Mouse (Mus musculus) cerebellum, adult 9-11 months (tissue): ENCODE results near the gene Caly.

Source experiments
- DNase-seq: peaks from one replicate; pipeline ENCODE4 v3.0.0; 2022

The Caly gene

DNA sequence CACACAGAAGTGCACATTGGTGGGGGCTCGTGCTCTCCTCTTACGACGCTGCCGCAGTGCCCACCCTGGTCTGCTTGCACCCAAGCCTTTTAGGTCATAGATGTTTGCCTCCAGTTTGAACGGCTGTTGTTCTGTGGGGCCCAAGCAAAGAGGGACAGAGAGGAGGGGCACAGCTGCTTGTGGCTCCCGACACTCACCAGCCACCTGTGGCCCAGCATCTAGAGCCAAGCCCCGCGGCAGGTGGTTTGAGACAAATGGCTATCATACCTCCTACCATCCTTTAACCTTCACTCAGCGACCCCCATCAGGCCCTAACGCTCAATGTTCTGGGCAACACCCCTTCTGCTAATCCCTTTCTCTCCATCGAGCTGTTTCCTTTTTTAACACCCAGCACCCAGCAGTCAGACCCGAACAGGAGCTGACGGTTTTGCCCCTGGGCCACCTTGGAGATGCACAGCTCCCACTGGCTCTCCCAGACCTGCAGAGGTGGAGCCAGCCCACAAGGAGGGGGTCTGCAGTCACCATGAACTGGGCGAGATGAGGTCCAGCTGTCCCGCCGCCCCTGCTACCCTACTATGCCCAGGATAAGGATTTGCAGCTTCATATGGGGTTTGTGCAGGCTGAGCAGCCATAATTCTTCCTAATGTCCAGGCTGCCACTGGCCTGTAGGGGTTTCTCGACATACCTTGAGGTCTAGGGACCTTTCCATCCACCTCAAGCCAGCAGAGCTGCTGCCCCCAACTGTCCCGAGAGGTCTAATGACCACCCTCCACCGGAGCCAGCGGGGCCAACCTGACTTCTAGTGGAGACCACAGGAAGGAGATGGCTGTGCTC lies 723 bp downstream of the Caly start:
- peak; percentile 71 for DNase-seq

DNA sequence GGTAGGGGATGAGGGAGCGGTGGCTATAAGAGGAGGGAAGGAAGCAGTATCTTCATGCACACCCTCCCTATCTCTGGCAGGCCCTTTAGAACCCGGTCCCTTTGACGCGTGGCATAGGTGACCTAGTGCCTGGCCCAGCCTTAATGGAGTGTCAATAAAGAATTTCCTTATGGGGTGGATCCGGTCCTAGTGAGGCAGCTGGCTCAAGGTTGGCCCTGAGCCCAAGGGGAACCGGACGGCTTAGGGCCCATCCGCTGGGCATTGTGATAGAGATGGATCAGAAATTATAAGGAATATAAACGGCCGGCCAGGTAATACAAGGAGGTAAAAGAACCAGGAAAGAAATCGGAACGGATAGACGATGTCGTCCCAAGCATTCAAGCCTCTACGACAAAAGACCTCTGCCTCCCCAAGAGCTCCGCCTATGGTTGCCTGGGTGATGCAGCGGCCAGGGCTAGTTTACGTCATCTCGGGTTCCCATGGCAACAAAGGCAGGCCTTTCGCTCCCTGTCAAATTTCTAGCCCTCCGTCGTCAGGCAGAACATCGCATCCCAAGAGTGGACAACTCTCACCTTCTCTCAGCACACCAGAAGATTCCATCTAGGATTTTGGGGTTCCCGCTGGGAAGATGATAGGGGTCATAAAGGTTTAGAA lies 1.7 kb downstream of the Caly start:
- peak; percentile 94 for DNase-seq

DNA sequence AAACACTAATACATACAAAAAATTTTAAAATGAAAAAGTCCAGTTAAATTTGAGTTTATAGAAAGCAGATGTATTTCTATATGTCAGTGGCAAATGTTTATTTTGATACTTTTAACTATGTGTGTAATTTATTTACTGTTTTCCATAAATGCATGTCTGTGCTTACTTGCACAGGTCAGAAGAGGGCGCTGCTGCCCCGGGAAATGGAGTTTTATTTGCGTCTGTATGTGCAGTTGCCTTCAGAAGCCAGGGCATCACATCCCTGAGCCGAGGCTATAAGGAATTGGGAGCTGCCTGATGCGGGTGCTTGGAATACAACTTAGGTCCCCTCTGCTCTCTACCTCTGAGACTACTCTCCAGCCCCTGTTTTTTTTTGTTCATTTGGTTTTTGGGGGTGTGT lies 3.6 kb downstream of the Caly start:
- DNase-seq, result peak; percentile 80

DNA sequence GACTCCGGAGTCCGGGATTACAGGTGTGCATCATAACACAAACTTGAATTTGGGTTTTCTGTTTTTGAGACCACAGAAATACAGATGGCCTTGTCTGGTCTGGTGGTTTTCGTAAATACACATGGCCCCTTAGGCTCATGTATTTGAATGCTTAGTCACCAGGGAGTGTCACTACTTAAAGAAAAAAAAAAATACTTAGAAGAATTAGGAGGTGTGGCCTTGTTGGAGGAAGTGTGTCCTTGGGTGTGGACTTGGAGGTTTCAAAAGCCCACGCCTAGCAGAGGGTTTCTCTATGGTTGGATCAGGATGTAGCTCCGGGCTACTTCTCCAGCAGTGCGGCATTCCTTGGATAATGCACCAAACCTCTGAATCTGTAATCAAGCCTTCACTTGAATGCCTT lies 4.7 kb downstream of the Caly start:
- no peak for DNase-seq

DNA sequence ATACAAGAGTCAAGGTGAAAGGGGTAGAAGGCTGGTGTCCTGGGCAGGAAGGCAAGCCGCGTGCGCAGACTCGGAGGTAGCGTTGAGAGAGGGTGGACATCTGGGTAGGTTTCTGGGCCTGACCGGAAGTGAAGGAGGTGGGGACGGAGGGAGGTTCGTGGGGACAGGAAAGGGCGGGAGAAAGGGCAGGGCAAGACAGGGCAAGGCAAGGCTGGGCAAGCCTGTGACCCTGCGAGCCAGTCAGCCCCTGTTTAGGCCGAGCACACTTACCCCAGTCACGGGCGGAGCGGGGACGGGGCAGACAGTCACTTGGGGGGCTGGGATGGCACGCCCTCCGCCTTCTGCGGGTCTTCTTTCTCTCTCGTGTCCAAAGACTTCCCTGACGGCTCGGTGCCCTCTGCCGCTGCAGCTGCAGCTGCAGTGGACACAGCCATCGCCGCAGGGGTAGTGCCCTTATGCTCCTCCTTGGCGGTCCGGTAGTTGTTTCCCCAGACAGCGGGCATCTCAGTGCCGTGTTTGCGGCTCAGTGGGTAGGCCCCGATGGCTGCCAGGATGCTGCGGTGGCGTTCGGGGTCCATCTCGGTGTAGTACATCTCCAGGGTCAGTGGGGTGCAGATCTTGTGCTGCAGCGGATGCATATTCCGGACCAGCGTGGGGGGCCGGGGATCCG lies 12.2 kb downstream of the Caly start:
- DNase-seq, result no peak

DNA sequence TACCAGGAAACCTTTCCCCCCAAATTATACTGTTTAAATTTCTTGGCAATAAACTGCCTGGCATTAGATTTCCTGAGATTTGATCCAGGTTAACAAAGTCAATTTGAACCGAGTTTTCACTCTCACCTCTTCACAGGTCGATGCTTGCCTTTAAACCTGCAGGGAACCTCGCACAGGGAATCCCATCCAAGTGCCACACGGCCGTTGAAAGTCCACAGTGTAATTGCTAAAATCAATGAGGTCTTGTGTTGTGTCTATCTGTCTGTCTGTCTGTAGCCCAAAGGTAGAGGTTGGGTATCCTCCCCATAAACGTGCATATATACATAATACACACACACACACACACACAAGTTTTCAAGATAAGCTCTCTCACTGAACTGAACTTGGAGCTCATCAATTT lies 15.0 kb downstream of the Caly start:
- no peak for DNase-seq

DNA sequence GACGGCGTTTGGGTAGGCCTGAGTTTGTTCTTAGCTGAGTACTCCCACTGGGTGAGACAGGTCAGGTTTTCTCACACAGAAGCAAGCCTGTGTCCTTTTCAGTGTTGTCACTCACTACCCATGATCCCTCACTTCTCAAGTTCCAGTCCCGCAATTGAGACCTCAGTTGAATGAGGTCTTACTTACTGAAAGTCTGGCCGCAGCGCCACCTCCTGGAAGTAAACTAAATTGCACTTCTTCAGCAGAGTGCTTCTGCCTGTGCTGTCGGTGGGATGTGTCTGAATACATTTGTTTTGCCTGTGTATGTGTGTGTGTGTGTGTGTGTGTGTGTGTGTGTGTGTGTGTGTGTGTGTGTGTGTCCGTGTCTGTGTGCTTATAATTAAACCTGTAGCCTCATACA lies 19.3 kb downstream of the Caly start:
- peak; percentile 58 for DNase-seq

DNA sequence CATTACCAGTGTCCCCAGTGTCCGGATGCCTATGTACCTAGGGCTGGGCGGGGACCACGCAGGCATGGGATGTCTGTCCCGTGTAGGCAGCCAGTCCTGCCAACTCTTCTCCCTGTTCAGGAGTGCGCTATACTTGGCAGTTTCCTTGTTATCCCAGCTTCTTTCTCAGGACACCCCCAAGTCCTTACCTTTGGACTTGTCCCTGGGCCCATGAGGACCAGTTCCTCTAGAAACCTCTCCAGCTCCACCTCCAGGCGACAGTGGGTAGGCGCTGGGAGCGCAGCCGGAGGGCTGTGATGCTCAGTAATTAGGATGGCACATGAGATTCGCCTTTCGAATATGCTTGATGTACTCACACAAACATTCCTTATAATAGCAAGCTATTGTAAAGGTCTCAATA lies 20.0 kb downstream of the Caly start:
- no peak for DNase-seq

DNA sequence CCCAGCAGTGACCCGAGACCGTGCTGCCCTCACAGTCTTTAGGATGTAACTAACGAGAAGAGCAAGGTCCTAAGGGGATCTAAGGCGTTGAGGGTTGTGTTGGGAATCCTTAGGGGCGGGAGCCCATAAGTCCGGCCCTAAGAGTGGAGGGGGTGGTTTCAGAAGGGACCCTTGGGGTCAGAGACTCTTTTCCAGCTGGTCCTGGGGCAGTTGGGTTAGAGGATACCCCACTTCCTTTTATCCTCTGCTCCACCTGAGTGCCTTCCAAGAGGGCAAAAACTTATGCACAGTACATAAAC lies 20.6 kb downstream of the Caly start:
- no peak for DNase-seq

DNA sequence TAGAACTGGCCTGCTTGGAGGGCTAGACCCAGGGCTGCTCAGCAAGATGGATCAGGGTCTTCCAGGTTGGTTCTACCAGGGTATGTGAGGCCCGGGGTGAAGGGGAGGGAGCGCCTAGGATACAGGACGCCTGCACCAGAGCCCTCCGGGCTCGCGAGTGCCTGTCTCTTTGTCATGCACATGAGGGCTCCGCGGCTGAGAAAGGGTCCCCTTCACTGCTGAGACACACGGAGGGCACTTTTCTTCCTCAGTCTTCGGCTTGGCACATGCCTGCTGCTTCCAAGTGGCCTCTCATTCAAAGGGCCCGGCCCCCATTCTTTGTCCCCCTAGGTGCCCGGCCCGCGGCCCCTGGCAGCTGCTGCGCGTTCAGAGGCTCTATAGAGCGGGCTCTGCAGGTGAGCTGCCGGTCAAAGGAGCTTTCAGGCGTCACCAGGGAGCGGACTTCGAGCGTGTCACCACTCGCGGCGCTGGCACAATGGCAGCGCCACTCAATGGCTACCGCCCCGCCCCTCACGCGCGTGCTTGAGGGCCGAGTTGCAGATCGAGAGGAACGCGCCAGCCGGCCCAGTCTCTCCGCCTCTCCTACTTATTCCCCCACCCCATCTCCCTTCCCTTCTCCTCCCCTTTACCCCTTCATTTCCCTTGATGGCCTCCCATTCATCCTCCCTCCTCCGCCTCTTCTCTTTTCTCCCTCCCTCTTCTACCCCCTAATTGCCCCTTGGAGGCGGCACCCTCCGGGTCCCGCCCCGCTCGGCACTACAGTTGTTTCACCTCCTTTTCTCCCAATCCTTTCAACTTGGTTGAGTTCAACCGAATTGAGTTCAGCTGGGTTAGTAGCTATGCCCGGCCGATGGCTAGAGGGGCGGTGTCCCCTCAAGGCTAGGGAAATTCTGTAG lies 21.2 kb downstream of the Caly start:
- no peak for DNase-seq

DNA sequence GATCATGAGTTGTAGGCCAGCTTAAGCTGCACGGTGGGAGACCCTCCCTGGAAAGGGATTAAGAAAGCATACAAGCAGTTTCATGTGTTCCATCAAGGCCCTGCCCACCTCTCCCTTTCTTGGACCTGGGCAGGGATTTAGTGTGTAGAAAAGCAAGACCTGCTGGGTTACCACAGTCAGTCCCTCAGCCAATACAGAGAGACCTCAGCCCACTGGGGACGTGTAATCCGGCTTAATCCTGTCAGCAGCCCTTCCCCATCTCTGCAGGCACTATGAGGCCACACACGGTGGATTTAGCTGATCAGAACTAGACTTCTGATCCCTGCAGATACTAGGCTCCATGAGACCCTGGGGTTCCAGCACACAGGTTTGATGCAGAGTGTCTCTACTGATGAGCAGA lies 22.7 kb downstream of the Caly start:
- no peak for DNase-seq

DNA sequence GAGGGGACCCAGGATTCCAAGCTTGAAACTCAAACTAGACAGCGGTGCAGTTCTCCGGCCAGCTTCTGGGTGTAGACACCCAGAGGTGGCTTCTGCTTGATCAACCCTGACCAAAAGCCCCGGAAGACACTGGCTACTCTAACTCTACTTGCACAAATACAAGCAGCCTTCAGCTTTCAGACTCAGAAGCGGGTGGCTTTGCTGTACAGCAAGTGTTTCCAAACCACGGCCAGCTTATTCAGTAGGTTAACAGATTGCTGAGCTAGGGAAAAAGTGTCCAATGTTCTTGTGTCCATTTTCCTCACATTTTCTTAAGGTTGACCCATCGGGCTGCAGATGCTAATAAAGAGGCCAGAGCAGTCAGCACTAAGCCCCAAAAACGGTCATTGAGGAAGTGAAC lies 23.8 kb downstream of the Caly start:
- no peak for DNase-seq

DNA sequence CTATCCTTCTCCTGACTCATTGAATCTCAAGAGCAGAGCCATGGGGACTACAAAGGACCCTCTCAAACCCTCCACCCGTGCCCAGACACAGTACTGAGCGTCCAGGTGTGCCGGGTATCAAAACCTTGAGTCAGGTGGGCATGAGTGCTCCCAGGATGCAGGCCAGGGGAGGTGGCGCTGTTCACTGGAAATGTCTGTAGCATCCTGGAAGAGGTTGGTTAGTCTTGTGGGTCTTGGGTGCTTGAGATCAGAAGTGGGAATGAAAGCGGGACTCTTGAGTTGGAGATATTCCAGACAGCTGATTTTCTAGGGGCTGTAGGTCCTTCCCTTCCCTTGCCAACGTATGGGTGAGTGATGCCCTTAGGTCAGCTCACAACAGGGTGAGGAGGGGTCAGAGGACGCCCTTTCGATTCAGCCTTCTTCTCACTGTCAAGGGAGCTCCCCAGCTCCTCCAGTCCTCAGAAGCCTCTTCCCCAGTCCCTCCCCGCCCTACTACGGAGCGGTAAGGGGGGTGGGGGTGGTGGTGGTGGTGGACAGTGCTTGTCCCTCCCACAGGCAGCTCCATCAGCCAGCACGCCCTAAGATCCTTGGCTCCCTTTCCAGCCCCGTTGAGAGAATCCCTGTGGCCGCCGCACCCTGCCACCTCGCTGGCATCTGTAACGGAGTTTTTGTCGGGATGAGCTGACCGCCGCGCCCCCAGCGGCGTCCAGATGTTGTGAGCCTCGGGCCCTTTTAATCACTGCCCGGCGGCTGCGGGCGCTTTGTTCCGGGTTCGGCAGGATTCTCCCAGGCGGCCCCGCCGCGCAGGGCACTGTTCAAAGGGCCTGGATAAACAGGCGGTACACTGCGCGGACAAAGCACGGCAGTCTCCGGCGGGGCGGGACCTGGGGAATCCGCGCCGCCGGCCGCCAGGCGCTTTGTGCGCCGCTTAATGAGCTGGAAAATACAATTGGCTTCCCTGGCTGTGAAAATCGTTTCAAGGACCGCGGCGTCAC lies 24.6 kb downstream of the Caly start:
- DNase-seq, result no peak

DNA sequence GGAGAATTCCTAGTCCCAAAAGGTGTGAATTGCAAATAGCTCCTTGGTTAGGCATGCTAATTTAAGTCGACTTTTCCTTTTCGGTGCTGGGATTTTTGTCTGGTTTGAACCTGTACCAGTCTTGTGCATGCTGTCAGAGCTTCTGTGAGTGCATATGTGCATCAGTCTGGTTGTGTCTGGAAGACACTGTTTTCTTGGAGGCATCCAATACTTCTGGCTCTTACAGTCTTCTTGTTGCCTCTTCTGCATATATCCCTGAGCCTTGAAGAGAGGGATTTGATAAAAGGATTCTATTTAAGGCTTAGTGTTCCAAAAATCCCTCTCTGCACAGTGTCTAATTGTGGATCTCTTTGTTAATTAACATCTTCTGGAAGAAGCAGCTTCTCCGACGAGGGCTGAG lies 28.2 kb downstream of the Caly start:
- no peak for DNase-seq

DNA sequence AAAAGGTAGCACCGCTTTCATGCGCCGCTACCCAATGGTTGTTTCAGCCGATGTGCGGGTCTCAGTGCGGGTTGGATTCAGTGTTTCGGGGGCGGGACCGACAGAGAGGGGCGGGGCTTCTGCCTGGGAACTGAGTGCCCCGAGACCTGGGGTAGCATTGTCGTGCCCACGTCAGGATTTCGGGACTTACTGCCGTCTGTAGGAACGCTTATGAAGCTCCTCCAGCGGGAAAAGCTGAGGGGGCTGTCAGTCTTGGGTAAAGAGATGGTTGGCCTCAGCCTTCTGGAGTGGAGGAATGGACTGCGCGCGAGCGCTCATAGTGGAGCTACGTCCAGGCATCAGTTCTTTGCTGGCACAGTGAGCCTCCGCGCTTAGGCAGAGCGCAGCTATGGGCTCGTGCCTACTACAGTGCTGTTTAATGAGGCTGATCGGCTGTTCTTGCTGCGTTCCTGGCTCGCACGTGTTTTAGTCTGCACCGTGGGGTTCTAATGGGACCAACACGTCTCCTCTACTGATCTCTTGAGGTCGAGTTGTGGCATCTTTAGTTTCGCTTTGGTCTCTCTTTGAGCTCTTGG lies 33.1 kb downstream of the Caly start:
- no peak for DNase-seq

DNA sequence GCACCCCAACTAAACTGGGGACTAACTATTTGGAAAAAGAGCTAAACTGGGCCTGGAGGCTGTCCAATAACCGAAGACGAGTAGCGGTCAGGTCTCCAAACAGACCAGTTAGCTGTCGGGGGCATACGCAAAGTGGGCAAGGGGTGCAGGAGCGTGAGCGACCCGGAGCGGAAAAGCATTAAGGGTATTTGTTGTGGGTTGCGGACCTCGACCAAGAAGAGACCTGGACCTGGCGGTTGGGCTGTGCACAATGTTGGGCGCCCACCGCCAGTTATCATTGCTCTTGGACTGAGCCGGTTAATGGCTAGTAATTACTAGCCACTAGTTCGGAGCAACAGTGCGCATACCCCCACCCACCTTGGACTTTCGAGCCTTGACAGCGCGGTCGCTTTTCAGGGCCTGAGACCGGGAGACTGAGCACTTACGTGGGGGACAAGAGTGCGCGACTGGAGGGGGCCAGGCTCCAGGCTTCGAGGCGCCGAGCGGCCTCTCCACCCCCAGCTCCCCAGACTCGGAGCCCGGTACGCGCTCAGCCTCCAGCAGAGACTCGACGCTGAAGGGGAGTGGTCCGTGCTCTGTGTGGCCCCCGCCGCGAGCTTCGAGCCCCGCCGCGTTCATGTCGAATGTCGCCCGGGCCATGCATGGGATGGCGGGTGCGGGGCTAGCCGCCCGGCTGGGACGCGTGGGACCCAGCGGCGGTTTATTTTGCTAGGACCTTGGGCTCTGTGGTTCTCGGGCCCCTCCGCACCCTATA lies 33.8 kb downstream of the Caly start, which contains the start of gene Msx3:
Msx3 (minus strand) TSS at position 729 of the 754 bp plus-strand sequence.
- no peak for DNase-seq

DNA sequence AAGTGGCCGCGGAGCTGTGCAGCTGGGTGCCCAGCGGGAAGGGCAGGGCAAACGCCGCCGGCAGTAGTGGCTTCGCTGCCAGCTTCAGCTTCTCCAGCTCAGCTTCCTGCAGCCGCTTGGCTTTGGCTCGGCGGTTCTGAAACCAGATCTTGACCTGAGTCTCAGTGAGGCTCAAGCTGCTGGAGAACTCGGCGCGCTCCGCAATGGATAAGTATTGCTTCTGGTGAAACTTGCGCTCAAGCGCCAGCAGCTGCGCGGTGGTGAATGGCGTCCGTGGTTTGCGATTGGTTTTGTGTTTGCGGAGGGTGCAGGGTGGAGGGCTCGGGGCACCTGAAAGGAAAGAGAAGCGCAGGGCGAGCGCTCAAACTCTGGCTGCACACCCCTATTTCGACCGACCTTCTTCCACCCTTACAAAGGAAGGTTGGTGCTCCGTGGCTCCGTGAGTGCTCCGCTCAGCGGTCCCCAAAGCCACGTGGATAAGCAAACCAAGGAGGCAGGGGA lies 34.5 kb downstream of the Caly start:
- no peak for DNase-seq

DNA sequence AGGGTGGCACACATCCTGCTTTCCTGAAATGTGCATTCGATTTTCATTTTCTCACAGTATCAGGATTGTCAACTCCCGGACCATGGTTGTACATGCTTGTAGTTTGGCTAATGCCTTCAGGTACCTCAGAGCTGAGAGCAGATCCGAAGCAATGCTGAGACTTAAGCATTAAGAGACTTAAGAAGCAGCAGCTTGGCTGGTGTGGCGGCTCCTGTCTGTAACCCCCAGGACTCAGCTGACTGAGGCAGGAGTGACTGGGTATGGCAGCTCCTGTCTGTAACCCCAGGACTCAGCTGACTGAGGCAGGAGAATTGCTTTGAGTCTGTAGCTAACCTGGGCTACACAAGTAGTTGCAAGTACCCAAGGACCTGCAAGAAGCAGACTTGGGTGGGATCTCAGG lies 36.8 kb downstream of the Caly start:
- DNase-seq, result no peak

DNA sequence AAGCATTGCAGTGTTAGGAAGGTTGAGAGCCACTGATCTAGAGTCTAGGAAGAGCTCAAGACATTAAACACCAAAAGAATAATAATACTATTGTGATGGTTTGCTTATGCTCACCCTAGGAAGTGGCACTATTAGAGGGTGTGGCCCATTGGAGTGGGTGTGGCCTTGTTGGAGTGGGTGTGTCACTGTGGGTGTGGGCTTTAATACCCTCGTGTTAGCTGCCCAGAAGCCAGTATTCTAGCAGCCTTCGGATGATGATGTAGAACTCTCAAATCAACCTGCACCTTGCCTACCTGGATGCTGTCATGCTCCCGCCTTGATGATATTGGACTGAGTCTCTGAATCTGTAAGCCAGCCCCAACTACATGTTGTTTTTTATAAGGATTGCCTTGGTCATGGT lies 39.6 kb downstream of the Caly start:
- no peak for DNase-seq

DNA sequence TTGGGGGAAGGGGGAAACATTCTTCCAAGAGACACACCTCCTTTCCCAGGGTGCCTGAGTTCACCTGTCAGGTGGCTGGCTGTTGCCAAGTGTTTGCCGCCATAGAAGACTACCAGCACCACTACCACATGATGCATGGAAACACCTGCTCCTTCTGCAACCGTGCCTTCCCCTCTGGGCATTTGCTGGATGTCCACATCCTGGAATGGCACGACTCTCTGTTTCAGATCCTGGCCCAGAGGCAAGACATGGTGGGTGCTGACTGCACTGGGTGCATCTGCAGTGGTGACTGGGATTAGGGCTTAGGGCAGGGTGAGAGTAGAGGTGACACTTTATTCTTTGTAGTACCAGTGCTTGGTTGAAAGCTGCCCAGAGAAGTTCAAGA lies 45.2 kb downstream of the Caly start:
- peak; percentile 46 for DNase-seq
